Mouse (Mus musculus) intestine, embryonic 16.5 days (tissue): ENCODE data around the gene Kat7. TPM values are rescaled to one million over a fixed set of nuclear protein-coding genes. Genes with fewer than 3 reads are reported as not detected.
A peak's percentile ranks its signal among the peaks of the same experiment; 100 is the strongest.

ENCODE experiments used
- ATAC-seq: fragments of 200-750 bp; cut with Nextera tagmentation; 2 replicates; pipeline ENCODE4 v1.8.0; 2017; ENCODE audit warnings: moderate TSS enrichment, moderate library complexity
- H3K27ac ChIP-seq: fragments of 300-500 bp; sonication (generic); 2 replicates; pipeline ENCODE4 v1.5.1; 2014; ENCODE audit warnings: mild to moderate bottlenecking, low read length
- H3K27me3 ChIP-seq: fragments of 300-500 bp; sonication (generic); replicated peaks from 2 replicates; pipeline ENCODE4 v1.6.1; 2014; ENCODE audit warnings: low read length, control low read depth, mixed read lengths; ENCODE audit not compliant: control insufficient read depth, insufficient read depth
- H3K36me3 ChIP-seq: fragments of 300-500 bp; sonication (generic); 2 replicates; pipeline ENCODE4 v1.6.1; 2014; ENCODE audit warnings: low read length, control low read depth; ENCODE audit not compliant: control insufficient read depth, insufficient read depth
- H3K4me1 ChIP-seq: fragments of 300-500 bp; sonication (generic); 2 replicates; pipeline ENCODE4 v1.6.1; 2014; ENCODE audit warnings: low read length, control low read depth, mixed read lengths; ENCODE audit not compliant: control insufficient read depth, insufficient read depth
- H3K4me2 ChIP-seq: fragments of 300-500 bp; sonication (generic); 2 replicates; pipeline ENCODE4 v1.6.1; 2014; ENCODE audit warnings: low read depth, low read length, control low read depth
- H3K4me3 ChIP-seq: fragments of 300-500 bp; sonication (generic); 2 replicates; pipeline ENCODE4 v1.5.1; 2014; ENCODE audit warnings: mild to moderate bottlenecking, low read length
- H3K9ac ChIP-seq: fragments of 300-500 bp; sonication (generic); 2 replicates; pipeline ENCODE4 v1.6.1; 2014; ENCODE audit warnings: low read depth, low read length
- H3K9me3 ChIP-seq: fragments of 300-500 bp; sonication (generic); 2 replicates; pipeline ENCODE4 v1.6.1; 2016; ENCODE audit warnings: low read length, control low read depth; ENCODE audit not compliant: control insufficient read depth
- WGBS: fragments of 180-500 bp; shearing (Covaris S2); extraction: QIAGEN DNeasy Blood & Tissue Kit; methylation state at CpG from one replicate; pipeline ENCODE4 v1.1.7; 2014; 5-methylcytosine and 5-hydroxymethylcytosine counted together
- polyA plus RNA-seq: library from polyadenylated mRNA; unstranded; fragments of >200 nt; fragmentation: Nextera tagmentation; extraction: Ambion mirVana; gene quantifications from 2 replicates; pipeline ENCODE4 v1.2.1, GENCODE M21; 2015

The Kat7 gene
- polyA plus RNA-seq, 1 experiment from 2014 or later: 61.1 TPM

DNA sequence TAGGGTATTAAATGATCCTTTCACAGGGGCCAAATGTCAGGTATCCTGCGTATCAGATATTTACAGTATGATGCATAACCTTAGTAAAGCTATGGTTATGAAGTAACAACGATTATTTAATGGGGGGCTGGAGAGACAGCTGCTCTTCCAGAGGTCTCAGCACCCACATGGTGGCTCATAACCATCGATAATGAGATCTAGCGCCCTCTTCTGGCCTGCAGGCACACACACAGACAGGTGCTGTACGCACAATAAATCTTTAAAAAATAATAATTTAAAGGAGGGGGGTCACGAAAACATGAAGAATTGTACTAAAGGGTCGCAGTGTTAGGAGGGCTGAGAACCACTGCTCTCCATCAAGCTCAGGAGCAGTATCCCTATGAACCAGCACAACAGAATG, 4.4 kb downstream of the Kat7 start:
- Histone ChIP-seq H3K9me3 (no peaks in the 10 kb centered on the region), H3K4me2 (no peak overlapping the region), H3K36me3 (peaks cover 7% of the 10 kb centered on the region), H3K27ac (peak overlapping the region; percentile 2; the same call in 1 of the 2 replicates), H3K4me3 (no peak overlapping the region), H3K4me1 (peaks cover 14% of the 10 kb centered on the region), H3K9ac (no peak overlapping the region), H3K27me3 (no peaks in the 10 kb centered on the region)
- WGBS: 89% methylated on average over 7 of the region's 7 CpGs
- ATAC-seq: no peak

- 60% methylated on average over 3 of the region's 3 CpGs for WGBS
- peaks cover 17% of the 10 kb centered on the region for H3K36me3 ChIP-seq
- ATAC-seq: peak; percentile 96
Observed at GRCm38 (mm10) chr11:95301772-95302171, 8.3 kb downstream of the Kat7 start.

DNA sequence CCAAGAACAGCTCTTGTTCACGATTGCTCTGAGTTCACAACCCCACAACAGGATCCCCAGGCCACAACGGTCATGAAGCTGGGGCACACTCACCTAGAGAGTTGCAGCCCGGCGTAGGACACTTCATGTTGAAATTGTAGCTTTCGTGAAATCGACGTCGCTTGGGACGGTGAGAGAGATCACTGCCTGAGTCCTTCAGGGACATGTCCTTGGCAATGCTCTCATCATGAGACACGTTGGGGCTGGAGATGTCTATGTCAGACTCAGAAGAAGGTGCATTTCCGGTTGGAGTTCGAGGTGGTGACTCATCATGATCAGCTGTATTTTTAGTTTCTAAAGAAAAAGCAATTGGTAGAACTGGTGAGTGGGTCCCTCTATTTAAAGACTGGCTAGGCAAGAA, 10.2 kb downstream of the Kat7 start:
- Histone ChIP-seq H3K4me1 (peaks cover 7% of the 10 kb centered on the region; the same call in 1 of the 2 replicates), H3K36me3 (peaks cover 13% of the 10 kb centered on the region), H3K4me2 (no peak overlapping the region), H3K27me3 (no peaks in the 10 kb centered on the region), H3K27ac (no peak overlapping the region), H3K9ac (no peak overlapping the region), H3K9me3 (no peaks in the 10 kb centered on the region), H3K4me3 (no peak overlapping the region)
- no peak for ATAC-seq
- WGBS: 94% methylated on average over 12 of the region's 12 CpGs

More at GRCm38 (mm10) chr11:95301772-95302171, 8.3 kb downstream of the Kat7 start:
- Histone ChIP-seq H3K4me2 (no peak overlapping the region), H3K4me3 (no peak overlapping the region), H3K27me3 (no peaks in the 10 kb centered on the region), H3K9ac (no peak overlapping the region), H3K27ac (peak overlapping the region; percentile 83), H3K9me3 (no peaks in the 10 kb centered on the region), H3K4me1 (peaks cover 7% of the 10 kb centered on the region; the same call in 1 of the 2 replicates)

- 17% methylated on average over 2 of the region's 2 CpGs for WGBS
- Histone ChIP-seq H3K27ac (no peak overlapping the region), H3K4me2 (no peak overlapping the region), H3K4me3 (no peak overlapping the region), H3K27me3 (no peaks in the 10 kb centered on the region), H3K4me1 (peaks cover 5% of the 10 kb centered on the region; the same call in 1 of the 2 replicates), H3K36me3 (peaks cover 17% of the 10 kb centered on the region), H3K9me3 (no peaks in the 10 kb centered on the region), H3K9ac (no peak overlapping the region)
- ATAC-seq: no peak
Observed at GRCm38 (mm10) chr11:95298146-95298545, 11.9 kb downstream of the Kat7 start.

DNA sequence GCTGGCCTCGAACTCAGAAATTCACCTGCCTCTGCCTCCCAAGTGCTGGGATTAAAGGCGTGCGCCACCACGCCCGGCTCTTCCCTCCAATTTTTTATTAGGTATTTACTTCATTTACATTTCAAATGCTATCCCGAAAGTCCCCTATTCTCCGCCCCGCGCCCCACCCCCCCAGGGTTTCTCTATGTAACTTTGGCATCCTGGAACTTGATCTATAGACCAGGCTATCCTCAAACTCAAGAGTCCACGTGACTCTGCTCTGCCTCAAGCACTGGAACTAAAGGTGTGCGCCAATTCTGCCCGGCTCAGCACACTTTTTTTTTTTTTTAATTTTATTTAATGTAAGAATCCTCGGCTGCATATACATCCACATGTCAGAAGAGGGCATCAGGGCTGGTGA, 14.3 kb downstream of the Kat7 start:
- Histone ChIP-seq H3K4me2 (no peak overlapping the region), H3K27ac (no peak overlapping the region), H3K27me3 (no peaks in the 10 kb centered on the region), H3K9ac (no peak overlapping the region), H3K9me3 (no peaks in the 10 kb centered on the region), H3K36me3 (peaks cover 20% of the 10 kb centered on the region), H3K4me3 (no peak overlapping the region), H3K4me1 (no peaks in the 10 kb centered on the region)
- ATAC-seq: no peak
- WGBS: 93% methylated on average over 12 of the region's 13 CpGs

- H3K4me1 ChIP-seq: no peaks in the 10 kb centered on the region
- H3K4me3 ChIP-seq: no peak overlapping the region
- H3K4me2 ChIP-seq: no peak overlapping the region
- no peak overlapping the region for H3K27ac ChIP-seq
- H3K27me3 ChIP-seq: no peaks in the 10 kb centered on the region
- WGBS: 81% methylated on average over 8 of the region's 8 CpGs
- H3K36me3 ChIP-seq: peaks cover 14% of the 10 kb centered on the region; the same call in 1 of the 2 replicates
- ATAC-seq: no peak
- H3K9ac ChIP-seq: no peak overlapping the region
- no peaks in the 10 kb centered on the region for H3K9me3 ChIP-seq
Observed at GRCm38 (mm10) chr11:95293017-95293624, 16.9 kb downstream of the Kat7 start.

DNA sequence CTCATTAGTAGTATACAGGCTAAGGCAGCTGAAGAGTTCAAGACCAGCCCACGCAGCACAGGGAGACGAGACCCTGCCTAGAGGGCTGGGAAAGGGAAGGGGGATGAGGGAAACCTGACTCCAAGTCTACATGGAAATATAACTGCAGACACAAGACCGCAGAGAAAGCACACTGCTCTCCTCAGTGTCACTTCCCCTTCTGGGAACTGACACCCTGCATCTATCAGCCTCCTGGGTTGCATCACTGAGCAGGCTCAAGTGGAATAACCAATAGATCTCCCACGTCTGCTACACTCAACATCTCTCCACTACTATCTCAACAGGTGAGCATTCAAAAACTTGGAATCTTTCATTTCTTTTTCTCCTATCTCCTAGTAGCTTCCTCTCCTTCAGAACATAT, 18.0 kb downstream of the Kat7 start:
- no peaks in the 10 kb centered on the region for H3K27me3 ChIP-seq
- peaks cover 15% of the 10 kb centered on the region; the same call in 1 of the 2 replicates for H3K36me3 ChIP-seq
- no peak for ATAC-seq

DNA sequence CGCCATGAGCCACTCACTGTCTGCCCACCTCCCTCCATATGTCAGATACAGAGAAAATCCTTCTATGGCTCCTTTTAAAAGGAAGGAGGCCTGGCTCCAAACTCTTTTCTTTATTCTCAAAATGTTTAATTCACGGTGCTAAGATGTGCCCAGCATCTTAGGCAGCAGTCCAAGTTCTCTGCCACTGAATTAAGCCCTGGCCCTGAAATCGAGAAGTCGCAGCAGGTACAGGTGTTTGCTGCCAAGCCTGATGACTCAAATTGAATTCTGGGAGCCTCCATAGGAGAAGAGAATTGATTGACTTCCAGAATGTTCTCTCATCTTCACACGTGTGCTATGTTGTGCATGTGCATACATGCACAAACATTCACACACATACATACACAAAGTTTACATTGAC, 27.7 kb downstream of the Kat7 start:
- no peaks in the 10 kb centered on the region for H3K4me1 ChIP-seq
- H3K27ac ChIP-seq: no peak overlapping the region
- H3K9me3 ChIP-seq: no peaks in the 10 kb centered on the region
- no peak overlapping the region for H3K9ac ChIP-seq
- H3K4me2 ChIP-seq: no peak overlapping the region
- WGBS: 92% methylated on average over 5 of the region's 5 CpGs
- H3K4me3 ChIP-seq: no peak overlapping the region
- H3K36me3 ChIP-seq: peaks cover 38% of the 10 kb centered on the region
- no peaks in the 10 kb centered on the region for H3K27me3 ChIP-seq
- ATAC-seq: no peak

More for the DNA sequence above, 18.0 kb downstream of the Kat7 start:
- Histone ChIP-seq H3K4me2 (no peak overlapping the region), H3K9ac (no peak overlapping the region), H3K4me3 (no peak overlapping the region), H3K27ac (no peak overlapping the region), H3K4me1 (no peaks in the 10 kb centered on the region), H3K9me3 (no peaks in the 10 kb centered on the region)
- 80% methylated on average over 4 of the region's 4 CpGs for WGBS

DNA sequence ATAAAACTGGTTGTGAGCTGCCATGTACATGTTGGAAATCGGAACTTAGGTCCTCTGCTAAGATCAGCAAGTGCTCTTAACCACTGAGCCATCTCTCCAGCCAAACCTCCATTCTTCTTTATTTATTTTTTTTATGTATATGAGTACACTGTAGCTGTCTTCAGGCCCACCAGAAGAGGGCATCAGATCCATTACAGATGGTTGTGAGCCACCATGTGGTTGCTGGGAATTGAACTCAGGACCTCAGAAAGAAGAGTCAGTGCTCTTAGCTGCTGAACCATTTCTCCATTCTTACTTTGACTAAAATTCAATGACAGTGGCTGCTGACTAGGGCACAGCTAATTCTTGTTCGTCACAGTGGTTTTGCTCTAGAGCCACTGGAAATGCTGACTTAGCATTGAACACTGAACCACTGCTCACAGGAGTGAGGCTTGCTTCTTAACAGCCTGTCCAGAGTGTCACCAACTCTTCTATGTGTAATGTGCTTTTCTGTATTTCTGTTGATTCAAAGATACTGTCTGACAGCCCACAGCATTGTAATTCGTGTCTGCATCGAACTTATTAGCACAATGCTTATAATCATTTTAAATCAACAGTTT, 30.9 kb downstream of the Kat7 start:
- no peaks in the 10 kb centered on the region for H3K27me3 ChIP-seq

More for the DNA sequence above, 30.9 kb downstream of the Kat7 start:
- 93% methylated on average over 4 of the region's 4 CpGs for WGBS
- no peak overlapping the region for H3K4me3 ChIP-seq
- no peaks in the 10 kb centered on the region for H3K4me1 ChIP-seq
- no peak overlapping the region for H3K4me2 ChIP-seq
- no peak for ATAC-seq
- peaks cover 43% of the 10 kb centered on the region for H3K36me3 ChIP-seq
- H3K9me3 ChIP-seq: no peaks in the 10 kb centered on the region
- no peak overlapping the region for H3K9ac ChIP-seq
- no peak overlapping the region for H3K27ac ChIP-seq
